Mouse (Mus musculus) forelimb bud, embryonic 11.5 days (tissue): Measurements from ENCODE around the gene Kalrn.

Source experiments
- DNase-seq: peaks from one replicate; pipeline ENCODE4 v3.0.0-alpha.2; 2012; ENCODE audit warnings: low read depth, low spot score

Kalrn gene

GRCm38 (mm10) chr16:34078732-34079131 lies 494.6 kb downstream of the Kalrn start:
- no peak for DNase-seq

DNA sequence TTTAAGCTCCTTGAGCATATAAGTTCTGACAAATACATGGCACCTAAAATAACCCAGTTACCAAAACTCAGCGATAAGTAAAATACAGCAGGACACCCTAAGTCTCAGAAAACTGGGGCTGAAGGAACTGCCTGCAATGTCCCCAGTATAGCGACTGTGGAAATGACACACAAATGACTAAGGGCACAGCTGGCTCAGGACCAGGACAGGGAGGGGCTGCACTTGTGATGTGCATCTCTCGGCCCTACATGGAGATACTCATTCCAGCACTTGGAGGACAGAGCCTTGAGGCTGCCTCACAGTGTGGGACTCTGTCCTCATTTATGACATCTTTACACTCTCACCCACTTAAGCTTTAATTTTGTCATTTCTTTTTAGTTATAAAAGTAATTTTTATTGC lies 497.2 kb downstream of the Kalrn start:
- no peak for DNase-seq

DNA sequence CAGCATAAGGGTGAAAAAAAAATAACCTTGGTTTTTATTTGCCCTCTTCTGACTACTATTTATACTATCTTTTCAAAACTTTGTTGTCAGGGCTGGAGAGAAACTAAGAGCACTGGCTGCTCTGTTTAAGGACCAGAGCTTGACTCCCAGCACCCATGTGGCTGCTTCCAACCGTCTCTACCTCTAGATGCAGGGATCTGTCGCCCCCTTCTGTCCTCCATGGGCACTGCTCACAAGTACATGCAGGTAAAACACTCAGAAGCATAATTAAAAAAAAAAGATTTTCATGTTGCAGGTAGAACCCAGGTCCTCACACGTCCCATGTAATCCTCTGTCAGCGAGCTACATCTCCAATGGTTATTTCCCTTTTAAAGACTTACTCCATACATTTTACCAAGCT lies 499.4 kb downstream of the Kalrn start:
- DNase-seq, result no peak

DNA sequence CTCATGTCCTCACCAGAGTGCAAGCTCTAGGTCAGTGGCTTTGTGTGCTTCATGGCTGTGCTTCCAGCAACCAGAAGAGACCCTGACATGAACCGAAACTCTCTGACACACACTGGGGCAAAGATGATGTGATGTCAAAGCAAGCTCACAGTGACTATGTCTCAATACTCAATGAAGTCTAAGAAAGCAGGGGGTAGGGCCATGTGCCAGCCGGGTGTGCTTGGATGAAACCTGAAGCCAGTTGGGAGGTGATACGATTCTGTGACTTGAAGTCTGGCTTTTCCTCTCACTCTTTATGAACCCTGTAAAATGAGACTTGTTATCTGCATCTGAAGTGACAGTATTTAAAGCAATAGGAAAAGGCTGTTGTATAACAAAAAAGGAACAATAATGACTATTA lies 501.2 kb downstream of the Kalrn start:
- no peak for DNase-seq

GRCm38 (mm10) chr16:34071223-34071825 lies 502.0 kb downstream of the Kalrn start:
- DNase-seq, result no peak

- DNase-seq, result no peak
Observed at GRCm38 (mm10) chr16:34069481-34069880, 503.9 kb downstream of the Kalrn start.

- DNase-seq, result no peak
Observed at GRCm38 (mm10) chr16:34066922-34067321, 506.4 kb downstream of the Kalrn start.

GRCm38 (mm10) chr16:34066376-34066775 lies 507.0 kb downstream of the Kalrn start:
- no peak for DNase-seq

- no peak for DNase-seq
Observed at GRCm38 (mm10) chr16:34063313-34063712, 510.0 kb downstream of the Kalrn start.

GRCm38 (mm10) chr16:34061661-34062060 lies 511.7 kb downstream of the Kalrn start:
- no peak for DNase-seq

DNA sequence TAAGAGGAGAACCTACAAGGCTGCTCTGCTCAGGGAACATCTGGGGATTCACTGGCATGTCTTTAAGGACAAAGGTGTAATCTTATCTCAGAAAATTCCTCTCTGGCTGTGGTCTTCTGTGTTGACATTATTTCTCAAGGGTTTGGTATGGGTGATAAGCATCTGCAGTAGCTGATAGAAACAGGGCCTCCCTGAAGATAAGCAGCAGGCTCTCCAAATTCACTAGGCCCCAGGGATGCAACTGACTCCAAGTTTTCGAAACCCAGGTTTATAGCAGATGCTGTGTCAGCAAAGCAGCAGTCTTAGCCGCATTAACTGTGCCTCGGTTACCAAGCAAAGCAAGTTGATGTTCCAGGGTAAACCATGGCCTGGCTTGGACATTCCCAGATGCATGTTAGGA lies 514.7 kb downstream of the Kalrn start:
- no peak for DNase-seq

- no peak for DNase-seq
Observed at GRCm38 (mm10) chr16:34057464-34057863, 515.9 kb downstream of the Kalrn start.

- DNase-seq, result no peak
Observed at GRCm38 (mm10) chr16:34056418-34057111, 516.8 kb downstream of the Kalrn start.

DNA sequence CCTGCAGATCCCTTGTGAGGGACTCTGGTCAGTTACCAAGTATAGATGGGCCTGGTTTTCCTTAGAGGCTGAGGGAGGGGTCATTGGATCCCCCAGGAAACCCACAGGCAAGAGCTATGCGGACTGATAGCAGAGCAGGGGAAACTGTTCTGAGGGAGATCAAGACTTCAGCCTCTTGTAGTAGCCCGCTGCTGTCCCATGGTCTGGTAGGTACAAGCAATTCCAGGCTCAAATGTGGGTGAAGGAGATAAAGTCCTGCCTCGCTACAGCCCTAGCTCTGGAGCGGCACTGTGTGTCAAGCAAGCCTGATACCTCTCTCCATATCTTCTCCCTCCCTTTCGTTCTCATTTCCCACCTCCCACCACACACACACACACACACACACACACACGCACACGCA lies 523.2 kb downstream of the Kalrn start:
- DNase-seq, result no peak

DNA sequence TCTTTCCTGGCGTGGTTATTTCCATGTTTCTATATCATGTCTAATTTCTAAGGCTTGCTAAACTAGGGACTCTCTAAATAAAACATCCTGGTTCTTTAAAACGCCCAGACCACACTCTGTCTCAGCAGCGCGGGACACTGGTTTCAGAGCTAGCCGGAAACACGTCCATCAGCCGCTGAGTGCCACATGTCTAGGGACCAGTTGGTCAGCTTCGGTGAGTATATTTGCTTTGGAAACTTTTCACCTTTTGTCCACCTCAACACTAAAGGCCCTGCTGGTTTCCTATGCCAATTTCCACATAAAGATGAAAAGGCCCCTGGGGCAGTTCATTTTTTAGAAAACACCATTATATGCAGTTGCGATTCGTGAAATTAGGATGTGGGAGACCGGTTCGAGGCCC lies 524.0 kb downstream of the Kalrn start:
- DNase-seq, result no peak

- no peak for DNase-seq
Observed at GRCm38 (mm10) chr16:34048232-34048631, 525.1 kb downstream of the Kalrn start.

- DNase-seq, result no peak
Observed at GRCm38 (mm10) chr16:34047543-34047942, 525.8 kb downstream of the Kalrn start.

- DNase-seq, result no peak
Observed at GRCm38 (mm10) chr16:34047006-34047360, 526.3 kb downstream of the Kalrn start.

GRCm38 (mm10) chr16:34046268-34047005 lies 526.9 kb downstream of the Kalrn start:
- no peak for DNase-seq

- no peak for DNase-seq
Observed at GRCm38 (mm10) chr16:34044539-34044938, 528.8 kb downstream of the Kalrn start.

DNA sequence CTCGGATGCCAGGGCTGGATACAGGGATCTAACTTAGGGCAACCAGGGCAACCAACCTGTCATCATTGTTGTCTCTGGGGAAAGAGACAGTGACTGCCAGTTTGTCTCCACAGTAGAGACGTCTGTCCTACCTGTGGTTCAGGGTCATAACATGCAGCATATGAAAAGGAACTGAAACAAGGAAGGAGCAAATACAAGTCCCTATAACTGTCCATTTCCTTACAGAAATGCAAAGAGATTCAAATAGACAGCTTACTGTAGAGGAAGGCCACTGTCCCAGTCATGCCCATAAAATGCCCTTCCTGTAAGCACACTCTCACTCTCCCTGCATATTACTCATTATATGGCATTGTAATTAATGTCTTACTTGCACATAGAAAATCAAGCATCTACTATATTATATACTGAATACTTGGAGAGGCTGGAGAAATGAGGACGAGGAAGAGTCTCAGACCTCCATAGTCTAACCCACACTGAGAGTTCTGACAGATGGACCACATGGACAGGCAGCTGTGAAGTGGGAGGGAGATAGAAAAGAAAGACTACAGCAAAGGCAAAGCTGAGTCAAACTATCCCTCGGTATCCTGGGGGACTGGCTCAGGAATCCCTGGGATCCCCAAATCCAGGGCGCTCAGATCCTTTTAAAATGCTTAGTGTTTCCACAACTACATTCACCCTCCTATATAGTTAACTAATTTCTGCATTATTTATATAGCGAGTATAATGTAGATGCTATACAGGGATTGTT lies 530.1 kb downstream of the Kalrn start:
- DNase-seq, result no peak

DNA sequence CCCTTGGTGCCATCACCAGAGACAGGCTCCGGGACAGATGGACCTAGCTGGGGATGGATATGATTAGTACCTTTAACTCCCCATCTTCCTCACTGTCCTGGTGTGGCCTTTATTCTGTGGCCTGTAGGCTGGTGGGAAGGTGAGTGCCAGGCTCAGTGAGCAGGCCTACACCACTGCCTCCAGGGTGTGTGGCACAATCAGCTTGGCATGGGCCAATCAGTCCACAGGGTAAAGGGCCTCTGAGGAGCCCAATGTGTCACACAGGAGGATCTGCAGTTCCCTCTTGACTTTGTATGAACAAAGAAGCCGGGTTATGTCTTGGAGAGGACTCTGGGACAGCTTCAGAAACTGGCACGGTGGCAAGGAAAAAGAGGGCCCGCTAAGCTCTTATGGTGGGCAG lies 530.7 kb downstream of the Kalrn start:
- DNase-seq, result no peak
